Mouse (Mus musculus): ENCODE results near the gene Actn1. TPM values are rescaled to one million over a fixed set of nuclear protein-coding genes. Genes with fewer than 3 reads are reported as not detected.
"Not testable (repeated sequence)": the region's sequence is repeated elsewhere in the genome, so short reads cannot be mapped to it uniquely, and the experiment has no call there.

The Actn1 gene
- total RNA-seq (2021) (10 to 100 TPM; 31.0 to 49.3 TPM), polyA plus RNA-seq (2012; rRNA removed) (11.6 and 13.9 TPM in 2 replicates)
- long read RNA-seq, partial matches to known transcripts: 2 of 8 reads
- long read RNA-seq, other reads (novel, unspliced or antisense): 3 of 8 reads

DNA sequence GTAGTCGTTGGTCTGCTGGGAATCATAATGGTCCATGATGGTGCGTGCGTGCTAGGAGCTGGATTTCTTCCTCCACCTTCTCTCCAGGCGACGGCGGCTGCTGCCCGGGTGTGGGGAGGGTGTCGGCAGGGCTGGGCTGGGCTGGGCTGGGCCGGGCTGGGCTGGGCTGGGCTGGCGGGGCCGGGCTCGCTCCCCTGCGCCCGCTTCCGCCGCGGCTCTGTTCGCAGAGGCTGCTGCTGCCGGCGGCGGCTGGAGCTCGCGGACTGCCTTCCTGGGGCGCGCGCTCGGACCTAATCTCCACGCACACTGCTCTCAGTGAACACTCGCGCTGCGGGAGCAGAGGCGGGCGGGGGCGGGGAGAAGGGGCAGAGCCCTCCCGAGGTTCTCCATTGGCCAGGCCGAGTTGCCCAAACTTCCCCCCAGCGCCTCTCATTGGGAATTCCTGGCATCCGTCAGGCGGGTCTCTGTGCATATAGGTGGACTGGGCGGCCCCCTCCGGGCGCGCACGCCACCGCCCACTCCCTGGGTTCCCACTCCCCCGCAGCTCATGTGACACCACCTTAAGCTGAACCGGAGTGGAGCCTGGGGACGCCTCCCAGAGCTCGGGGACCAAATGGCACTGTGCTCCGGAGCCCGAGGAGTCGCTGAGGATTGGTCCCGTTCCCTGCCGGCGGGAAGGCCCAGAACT is at the start of gene Actn1:
TSS of gene Actn1 (minus strand) at position 316 of the 688 bp plus-strand sequence.
- DNase-seq: peak; percentile 97

DNA sequence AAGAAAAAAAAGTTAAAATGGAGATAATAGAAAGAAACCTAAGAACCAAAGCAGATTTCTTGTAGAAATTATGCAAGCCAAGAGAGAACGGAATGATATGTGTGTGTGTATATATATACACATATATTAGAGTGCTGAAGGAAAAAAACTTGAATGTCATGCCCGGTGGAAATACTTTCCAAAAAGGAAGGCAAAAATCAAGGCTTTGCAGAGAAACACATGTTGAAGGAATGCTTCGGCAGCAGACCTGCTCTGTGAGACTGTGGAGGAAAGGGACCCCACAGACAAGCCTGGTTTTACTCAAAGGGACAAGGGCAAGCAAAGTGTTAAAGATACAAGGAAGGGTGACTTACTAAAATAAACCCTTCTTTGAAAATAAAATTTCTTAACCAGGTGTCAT is 47.4 kb upstream of the Actn1 start:
- no peak for DNase-seq

DNA sequence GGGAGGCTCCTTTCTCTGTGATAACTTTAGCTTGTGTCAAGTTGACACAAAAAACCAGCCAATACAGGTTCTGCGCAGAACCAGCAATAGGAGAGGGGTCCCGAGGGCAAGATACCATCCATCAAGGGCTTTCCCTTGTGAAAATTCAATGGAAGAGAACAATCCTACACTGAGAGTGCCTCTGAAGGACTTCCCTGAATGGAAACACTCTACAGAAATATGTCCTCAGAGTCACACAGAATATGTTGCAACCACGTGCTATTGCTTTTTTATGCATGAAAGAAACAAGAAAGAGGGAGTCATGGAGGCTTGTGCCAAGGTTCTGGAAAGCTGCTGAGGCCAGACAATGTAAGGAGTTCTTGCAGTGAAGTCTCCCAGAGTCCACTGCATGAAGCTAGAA is 44.3 kb upstream of the Actn1 start:
- DNase-seq: no peak

DNA sequence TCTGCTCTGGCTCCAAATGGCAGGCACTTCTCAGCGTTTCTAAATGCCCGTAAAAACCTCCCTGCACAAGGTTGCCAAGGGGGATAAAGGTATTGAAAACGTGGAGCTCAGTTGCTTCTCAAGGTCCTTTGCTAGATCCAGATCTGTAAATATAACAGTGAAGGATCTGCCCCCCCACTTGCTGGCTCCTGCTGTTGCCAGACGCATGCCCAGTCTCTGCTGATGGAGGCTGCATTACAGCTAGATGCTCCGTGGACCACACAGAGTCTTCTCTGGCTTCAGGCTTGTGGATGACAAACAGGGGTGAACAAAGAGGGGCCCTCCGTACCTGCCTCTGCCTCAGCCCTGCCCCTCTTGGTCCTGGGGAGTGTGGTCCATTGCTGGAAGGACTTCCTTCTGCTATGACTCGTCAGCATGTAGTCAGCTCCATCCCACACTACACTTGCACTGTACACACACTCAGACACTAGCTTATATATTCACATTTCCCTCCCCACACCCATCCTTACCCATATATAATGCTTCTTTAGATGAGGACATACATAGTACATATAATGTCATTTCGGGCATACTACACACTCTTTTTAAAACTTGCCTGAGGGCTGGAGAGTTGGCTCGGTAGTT is 40.8 kb upstream of the Actn1 start:
- DNase-seq: peak; percentile 19

DNA sequence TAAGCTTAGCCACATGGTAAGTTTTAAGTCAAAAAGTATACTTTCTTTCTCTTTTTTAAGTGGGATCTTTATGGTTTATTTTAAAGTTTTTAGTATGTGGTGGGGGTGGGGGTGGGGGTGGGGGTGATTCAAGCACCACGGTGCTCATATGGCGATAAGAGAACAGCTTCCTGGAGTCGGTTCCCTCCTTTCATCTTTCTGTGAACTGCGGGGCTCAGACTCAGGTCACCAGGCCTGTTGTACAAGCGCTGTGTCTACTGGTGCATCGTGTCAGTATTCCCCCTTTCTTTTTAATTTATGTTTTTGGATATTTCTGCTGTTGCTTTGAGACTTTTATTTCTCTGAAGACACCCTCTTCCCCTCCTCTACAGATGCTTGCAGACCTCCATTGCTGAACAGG is 38.5 kb upstream of the Actn1 start:
- DNase-seq: no peak

DNA sequence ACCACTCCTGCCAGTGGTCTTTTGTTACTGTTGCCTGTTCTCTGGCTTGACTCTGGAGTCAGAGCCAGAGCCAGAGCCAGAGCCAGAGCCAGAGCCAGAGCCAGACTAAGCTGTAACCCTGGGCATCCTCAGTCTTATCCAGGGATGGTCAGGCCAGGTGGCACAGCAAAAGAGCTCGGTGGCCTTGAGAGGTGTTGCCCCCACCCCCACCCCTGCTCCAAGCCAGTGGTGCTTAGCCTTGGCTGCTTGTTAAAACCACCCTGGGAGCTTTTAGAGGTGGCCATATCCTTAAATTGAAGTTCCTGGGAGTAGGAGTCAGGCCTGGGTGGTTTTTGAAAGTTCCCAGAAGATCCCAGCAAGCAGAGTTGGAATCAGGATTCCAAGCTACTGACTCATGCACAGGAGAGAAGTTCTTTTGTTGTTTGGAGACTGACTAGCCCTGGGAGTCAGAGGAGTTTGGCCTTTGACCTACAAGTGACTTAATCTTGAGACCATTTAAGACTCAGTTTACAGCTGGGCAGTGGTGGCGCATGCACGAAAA is 31.8 kb upstream of the Actn1 start:
- no peak for DNase-seq

DNA sequence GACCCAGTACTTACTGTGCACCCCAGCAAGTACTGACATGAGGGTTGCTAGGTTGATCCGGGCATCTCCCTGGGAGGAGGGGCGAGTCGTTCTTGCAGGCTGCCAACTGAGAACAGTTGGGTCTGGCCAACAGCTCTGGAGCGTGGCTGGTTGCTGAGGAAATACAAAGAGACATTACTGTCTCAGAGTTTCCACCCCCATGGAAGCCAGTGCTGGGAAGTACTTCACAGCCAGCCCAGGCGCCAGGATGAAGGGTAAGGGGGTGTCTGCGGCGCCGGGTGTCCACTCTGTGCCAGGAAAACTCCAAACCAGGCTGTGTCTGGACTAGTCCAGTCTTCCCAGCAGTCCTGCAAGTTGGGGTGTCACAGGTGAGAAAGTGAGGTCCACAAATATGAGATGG is 30.8 kb upstream of the Actn1 start:
- no peak for DNase-seq

DNA sequence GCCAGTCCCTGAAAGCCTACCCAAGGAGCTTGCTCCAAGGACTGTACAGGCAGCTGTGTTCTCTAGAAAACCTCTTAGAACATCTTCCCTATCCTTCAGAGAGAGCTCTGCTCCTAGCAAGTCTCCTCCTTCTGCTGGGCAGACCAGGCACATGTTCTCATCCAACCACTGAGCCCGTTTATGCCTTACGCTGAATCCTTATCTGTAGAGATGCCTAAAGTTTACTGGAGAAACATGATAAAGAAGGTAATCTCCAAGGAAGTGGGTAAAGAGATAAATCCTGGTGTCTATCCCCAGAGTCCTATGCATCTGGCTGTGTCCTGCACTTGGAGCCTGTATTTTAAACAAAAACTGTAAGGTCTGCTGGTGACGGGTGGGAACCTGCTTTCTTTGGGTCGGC is 30.3 kb upstream of the Actn1 start:
- no peak for DNase-seq

DNA sequence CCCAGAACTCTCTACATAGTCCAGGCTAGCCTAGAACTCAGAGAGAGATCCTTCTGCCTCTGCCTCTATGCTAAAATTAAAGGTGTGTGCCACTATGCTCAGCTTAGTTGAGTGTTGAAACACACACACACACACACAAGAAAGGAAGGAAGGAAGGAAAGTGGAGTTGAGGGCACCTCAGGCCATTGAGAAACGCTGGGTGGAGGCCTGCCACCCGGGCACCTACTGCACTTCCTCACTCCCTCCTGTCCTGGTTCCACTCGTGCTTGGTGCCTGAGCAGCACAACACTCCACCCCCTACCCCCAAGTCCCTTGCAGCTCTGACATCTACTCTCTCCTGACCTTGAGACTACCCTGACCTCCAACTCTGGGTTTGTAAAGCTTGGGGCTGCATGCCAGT is 29.6 kb upstream of the Actn1 start:
- DNase-seq: no peak

DNA sequence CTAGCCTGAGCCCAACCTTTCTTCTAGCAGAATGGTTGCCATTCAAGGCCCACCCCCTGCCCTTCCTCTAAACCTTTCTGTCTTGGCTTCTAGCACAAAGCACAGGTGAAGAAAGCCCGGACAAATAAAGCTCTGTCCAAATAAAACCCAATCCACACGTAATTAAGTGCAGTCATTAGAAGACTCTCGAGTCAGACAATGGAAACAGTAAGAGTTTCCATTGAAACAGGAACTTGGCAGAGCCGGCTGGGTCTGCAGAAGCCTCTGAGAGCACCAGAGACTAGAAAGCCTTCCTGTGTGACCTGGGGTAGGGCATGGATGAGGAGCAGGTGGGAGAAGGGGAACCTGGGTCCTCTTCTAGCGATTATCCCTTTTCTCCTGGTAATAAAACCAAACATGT is 25.7 kb upstream of the Actn1 start:
- DNase-seq: no peak

DNA sequence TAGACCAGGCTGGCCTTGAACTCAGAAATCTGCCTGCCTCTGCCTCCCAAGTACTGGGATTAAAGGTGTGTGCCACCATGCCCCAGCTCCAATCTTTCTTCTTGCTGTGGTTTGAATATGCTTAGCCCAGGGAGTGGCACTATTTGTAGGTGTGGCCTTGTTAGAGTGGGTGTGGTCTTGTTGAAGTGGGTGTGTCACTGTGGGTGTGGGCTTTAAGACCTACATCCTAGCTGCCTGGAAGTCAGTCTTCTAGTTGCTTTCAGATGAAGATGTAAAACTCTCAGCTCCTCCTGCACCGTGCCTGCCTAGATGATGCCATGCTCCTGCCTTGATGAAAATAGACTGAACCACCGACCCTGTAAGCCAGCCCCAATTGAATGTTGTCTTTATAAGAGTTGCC is 24.1 kb upstream of the Actn1 start:
- DNase-seq: not testable (repeated sequence)

DNA sequence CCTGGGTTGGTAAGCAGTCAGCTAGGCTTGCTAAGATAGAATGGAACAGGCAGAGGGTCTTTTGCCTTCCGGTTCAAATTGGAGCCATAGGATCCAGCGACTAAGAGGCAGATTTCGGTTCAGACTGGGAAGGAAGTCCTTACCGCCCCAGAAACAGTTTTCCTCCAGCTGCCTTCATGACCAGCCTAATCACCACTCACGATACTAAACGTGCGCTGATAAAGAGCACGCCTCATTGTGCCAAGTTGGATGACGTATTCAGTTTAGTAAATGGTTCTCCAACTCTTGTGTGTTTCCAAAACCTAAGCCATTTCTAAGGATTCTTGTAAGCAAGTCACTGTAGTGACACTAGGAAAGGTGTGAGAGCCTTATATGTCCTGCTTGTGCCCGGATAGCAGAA is 18.7 kb upstream of the Actn1 start:
- DNase-seq: no peak

DNA sequence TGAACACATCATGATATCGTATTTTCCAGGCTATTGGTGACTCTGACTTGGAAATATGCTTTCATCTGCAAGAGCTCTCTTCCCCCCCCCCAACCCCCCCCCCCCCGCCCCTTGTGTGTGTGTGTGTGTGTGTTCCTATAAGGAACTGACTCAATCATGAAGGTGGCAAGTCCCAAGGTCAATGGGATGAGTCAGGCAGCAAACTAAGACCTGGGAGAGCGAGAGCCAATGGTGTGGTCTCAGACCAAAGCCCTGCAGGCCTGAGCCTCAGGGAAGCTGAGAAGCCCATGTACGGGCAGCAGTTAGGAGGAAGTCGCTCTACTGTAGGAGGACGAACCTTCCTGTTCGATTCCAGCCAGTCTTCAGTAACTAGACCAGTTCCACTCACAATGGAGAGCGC is 17.3 kb upstream of the Actn1 start:
- DNase-seq: peak; percentile 53

DNA sequence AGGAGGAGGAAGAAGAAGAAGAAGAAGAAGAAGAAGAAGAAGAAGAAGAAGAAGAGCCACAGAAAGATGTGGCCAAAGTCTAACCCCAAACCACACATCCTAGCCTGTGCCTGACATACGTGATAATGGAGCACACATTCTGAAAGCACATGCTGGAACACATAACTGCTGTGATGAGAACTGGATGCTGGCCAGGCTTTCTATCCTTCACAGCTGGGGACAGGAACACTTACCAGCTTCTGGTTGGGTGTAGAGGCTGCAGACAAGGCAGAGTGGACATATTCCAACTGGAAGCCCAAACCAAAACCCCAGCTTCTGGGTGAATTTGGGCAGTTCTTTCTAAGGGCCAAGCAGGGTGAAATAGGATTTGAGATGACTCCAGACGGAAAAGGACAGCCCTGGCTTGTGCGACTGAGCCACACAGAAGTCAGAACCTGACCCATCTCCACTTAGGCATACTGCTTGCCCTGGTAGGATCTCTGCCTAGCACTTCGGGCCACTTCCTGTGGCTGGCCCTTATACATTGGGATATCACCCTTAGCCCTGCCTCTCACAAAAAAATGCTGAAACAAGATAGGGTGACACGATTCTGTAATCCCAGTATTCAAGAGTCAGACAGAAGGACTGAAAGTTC is 15.1 kb upstream of the Actn1 start:
- DNase-seq: no peak

DNA sequence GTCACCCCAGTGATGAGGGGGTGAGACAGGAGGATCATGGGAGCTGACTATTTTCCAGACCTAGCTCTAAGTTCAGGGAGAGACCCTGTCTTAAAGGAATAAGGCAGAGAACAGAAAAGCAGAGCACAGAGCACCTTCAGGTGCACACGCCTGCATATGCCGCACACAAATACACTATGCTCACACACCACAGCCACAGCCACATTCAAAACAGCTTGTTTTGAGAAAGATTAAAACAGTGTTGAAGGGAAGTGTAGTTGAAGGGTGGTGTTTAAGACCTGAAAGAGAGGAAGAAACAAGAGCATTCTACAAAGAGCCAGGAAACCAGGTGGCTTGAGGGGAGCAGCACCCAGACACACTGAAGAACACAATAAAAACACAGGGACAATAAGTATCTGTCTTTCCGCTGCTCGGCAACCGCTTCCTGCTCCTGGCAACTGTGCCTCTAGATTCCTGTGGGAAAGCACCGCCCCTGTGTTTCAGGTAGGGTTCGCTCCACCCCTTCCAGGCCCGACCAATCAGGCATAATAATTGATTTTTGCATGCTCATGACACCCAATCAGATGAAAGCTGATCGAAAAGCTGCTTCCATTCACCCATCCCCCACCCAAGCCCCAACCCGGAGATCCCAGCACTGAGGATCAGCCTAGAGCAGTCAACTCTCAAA is 13.0 kb upstream of the Actn1 start:
- DNase-seq: peak; percentile 29

DNA sequence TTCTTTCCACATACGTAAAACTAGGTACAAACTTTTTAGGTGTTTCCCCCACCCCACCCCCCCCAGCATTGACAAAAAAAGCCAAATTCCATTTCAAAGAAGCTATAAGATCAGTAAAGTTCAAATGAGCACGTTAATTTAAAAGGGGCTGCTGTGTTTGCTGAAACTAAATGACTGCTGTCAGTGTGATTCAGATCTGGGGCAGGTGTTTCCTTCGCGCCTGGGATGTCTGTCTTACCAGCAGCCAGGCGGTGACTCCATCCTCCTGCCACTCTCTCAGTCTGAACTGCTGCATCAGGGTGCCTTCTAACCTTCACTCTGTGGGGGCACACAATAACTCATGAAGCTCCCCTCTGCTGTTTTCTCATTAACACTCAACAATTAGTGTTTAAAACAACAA is 11.6 kb upstream of the Actn1 start:
- DNase-seq: no peak

DNA sequence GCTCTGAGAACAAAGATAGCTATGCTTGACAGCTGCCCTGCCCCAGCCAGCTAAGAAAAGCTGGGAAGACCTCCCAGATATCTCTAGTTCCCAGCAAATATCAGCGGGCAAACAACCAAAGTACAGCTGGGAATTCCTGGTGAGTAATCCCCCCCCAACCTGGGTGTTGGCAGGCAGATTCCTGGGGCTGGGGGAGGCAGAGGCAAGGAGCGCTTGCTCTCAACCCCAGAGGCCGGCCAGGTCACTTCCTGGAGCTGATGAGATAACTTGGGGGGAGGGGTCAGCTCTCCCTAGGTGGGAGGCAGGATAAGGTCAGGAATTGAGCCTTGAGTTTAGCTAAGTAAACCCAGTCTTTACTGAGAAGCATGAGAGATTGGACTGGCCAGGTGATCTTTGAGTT is 10.8 kb upstream of the Actn1 start:
- DNase-seq: no peak

DNA sequence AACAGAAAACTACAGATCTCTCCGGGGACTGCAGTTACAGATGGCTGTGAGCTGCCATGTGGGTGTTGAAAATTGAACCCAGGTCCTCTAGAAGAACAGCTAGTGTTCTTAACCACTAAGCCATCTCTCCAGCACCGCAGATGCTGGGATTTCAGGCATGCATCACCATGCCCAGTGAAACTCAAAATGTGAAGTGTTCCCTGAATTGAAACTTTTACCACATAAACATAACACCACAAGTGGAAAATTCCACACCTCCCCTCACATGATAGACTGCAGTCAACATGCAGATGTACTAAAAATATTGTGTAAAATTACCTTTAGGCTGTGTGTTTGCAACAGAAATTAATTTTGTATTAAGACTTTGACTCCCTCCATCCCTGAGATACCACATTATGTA is 9.1 kb upstream of the Actn1 start:
- DNase-seq: no peak

DNA sequence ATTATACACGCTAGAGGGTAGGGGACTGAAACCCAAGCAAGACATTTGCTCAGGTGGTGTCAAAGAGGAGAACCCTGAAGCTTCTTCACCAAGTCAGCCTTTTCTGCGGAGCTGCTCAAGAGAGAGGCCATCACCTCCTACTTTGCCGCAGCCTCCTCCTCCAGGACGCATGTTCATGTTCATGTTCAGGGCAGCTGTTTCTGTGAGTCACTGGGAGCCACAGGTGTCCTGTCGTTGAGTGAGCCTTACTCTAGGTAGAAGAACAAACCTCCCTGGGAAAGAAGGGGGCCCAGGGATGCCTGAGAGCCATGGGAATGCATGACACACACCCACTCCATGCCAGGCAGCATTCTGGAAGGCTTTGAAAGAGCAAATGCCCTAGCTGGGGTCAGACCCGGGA is 7.8 kb upstream of the Actn1 start:
- no peak for DNase-seq

DNA sequence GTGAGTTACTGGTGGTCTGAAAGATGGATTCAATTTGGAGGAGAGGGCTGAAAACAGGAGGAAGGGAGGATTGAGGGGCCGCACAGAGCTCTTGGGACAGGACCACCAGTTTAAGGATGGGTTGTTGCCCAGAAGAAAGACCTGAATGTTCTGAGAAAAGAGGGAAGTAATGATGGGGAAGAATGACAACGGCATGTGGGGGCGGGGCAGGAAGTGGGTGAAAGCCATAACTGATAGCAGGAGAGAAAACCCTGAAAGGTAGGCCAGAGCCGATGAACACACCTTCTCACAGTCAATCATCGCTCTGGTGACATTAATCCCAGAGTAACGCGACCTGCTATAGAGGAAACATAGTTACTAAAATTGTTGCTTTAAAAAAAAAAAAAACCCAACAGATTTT is 4.2 kb upstream of the Actn1 start:
- not testable (repeated sequence) for DNase-seq

DNA sequence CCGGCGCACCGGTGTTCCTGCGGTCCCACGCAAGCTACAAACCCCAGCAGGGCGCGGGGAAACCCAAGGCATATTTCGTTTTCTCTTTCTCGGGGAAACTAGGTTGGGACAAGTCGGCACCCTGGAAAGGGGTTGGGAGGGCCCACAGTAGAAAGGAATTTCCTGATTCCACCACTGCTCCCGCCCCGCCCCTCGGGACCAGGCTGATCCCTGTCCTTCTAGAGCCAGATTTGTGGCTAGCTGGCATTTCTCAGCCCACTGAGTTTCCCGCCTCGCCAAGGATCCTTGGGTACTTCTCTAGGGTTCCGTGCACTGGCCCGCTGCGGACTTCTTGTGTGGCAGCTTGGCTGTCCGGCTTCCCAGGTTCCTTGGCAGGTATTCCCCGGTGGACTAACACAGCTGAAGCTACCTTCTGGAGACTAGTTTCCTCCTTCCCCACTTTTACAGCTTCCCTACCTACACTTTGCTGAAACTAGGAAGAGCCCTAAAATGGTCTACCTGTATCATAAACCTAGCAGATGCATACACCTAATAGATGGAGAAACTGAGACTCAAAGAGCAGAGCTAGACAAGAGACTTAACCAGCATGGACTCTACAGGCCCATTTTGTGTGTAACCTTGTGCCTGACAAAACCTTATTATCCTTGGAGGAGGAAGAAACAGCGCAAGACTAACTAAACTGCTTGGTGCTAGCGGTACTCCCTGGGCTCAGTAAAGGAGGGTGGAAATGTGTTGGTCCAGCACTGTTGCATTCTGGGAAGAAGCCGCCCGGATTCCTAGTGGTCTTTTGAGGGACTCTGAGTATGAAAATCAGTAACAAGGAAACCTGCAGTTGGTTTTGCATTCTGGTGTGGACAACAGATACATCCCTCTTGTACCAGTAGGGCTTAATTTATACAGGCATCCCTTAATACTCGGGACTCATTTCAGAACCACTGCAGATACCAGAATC is 849 bp upstream of the Actn1 start:
- DNase-seq: no peak

Measured in adrenal gland, adult 2 months (tissue).